Mouse (Mus musculus) heart, adult 2 months (tissue): Measurements from ENCODE around the gene Kcna5. TPM values are rescaled to one million over a fixed set of nuclear protein-coding genes. Genes with fewer than 3 reads are reported as not detected.

ENCODE experiments used
- DNase-seq, 2 experiments: peaks; one replicate each; pipeline ENCODE4 v3.0.0; 2021
- H3K27ac ChIP-seq: fragments of 200-600 bp; 2 replicates; pipeline ENCODE4 v1.8.1; 2022
- H3K27me3 ChIP-seq: fragments of 200-500 bp; 2 replicates; pipeline ENCODE4 v1.6.1; 2012; ENCODE audit warnings: mild to moderate bottlenecking, low read length, inconsistent platforms, mixed read lengths; ENCODE audit not compliant: control insufficient read depth, insufficient read depth
- H3K36me3 ChIP-seq: fragments of 200-500 bp; 2 replicates; pipeline ENCODE4 v1.6.1; 2012; ENCODE audit warnings: low read length, inconsistent platforms; ENCODE audit not compliant: control insufficient read depth, insufficient read depth
- H3K4me1 ChIP-seq: fragments of 200-500 bp; 2 replicates; pipeline ENCODE4 v1.6.1; 2011; ENCODE audit warnings: low read length; ENCODE audit not compliant: control insufficient read depth, insufficient read depth
- H3K4me3 ChIP-seq: fragments of 200-600 bp; 2 replicates; pipeline ENCODE4 v1.8.1; 2022
- H3K79me2 ChIP-seq: fragments of 200-500 bp; replicated peaks from 2 replicates; pipeline ENCODE4 v1.6.1; 2012; ENCODE audit warnings: mild to moderate bottlenecking, inconsistent platforms, low read length, moderate library complexity, mixed read lengths; ENCODE audit not compliant: control insufficient read depth, insufficient read depth
- H3K9ac ChIP-seq: fragments of 200-500 bp; 2 replicates; pipeline ENCODE4 v1.6.1; 2012; ENCODE audit warnings: low read depth, mild to moderate bottlenecking, control low read depth, inconsistent platforms, low read length, mixed read lengths
- CTCF ChIP-seq: fragments of 200-600 bp; IDR thresholded peaks from 2 replicates; pipeline ENCODE4 v1.8.1; 2022; ENCODE audit warnings: antibody characterized with exemption, mild to moderate bottlenecking, moderate library complexity
- EP300 ChIP-seq: fragments of 200-500 bp; IDR thresholded peaks from 2 replicates; pipeline ENCODE4 v1.6.1; 2011; ENCODE audit warnings: low read depth, low read length, control low read depth; ENCODE audit not compliant: insufficient read depth
- POLR2A ChIP-seq: fragments of 200-500 bp; IDR thresholded peaks from 2 replicates; pipeline ENCODE4 v1.6.1; 2011; ENCODE audit warnings: mild to moderate bottlenecking, low read depth, low read length, control low read depth; ENCODE audit not compliant: insufficient read depth
- WGBS: fragments of 180-500 bp; shearing (Covaris S2); methylation state at CpG from one replicate; pipeline ENCODE4 v1.1.7; 2018; 5-methylcytosine and 5-hydroxymethylcytosine counted together
- intact Hi-C: fragments of 180-260 bp; cut with DNase I; formaldehyde crosslinking; loops from one replicate; pipeline ENCODE4 v1.15.1; 2025
- polyA plus RNA-seq: library from polyadenylated mRNA; depleted of rRNA; stranded (reverse); fragments of >200 nt; gene quantifications from 2 replicates; pipeline ENCODE4 v1.2.3, GENCODE M21; 2012; rRNA removed
- total RNA-seq, 2 experiments: library from RNA; stranded (reverse); gene quantifications; 2 replicates each; pipeline ENCODE4 v1.2.3; 2021

The Kcna5 gene
- total and polyA plus RNA-seq, 3 experiments = 15.1 to 27.1 (median 23.2) TPM

GRCm38 (mm10) chr6:126497878-126498277 lies 37.3 kb downstream of the Kcna5 start:
- Histone ChIP-seq H3K27ac (no peak overlapping the region), H3K36me3 (no peaks in the 10 kb centered on the region), H3K4me1 (peaks cover 4% of the 10 kb centered on the region; the same call in 1 of the 2 replicates), H3K9ac (no peak overlapping the region), H3K79me2 (no peaks in the 10 kb centered on the region), H3K4me3 (no peak overlapping the region), H3K27me3 (peaks cover 2% of the 10 kb centered on the region; the same call in 1 of the 2 replicates)
- no peak for TF ChIP-seq EP300
- peak; percentile 87 for TF ChIP-seq CTCF
- peak in 1 of 2 experiments; percentile 56 for DNase-seq
- WGBS = 67% methylated on average over 5 of the region's 5 CpGs
- intact Hi-C loops = no loop called here

DNA sequence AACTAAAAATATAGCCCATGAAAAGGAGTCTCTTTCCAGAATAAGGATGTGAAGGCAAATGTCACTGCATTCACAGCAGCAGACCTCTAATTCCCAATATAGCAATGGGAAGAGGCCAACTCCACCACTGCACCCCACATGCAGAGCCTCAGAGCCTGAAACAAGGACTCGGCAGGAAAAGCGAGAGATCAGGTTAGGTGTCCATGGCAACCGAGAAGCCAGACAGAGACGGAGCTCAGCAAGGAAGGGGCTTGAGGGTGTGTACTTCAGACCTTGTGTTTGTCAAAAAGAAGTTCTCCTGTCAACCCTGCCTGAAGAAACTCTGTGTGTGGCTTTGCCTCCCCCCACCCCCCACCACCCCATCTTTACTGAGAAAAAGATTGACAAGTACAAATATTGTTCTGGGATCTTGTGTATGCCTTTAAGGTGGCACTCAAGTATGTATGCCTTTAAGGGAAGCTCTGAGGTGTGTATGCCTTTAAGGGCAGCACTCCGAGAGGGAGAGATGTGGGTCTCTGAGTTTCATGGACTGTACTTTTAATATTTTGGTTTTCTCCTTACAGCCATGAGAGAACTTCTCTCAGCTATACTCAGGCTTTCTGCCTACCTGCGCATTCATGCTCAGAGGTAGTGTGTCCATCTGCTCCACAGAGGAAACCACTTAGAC lies 37.9 kb downstream of the Kcna5 start:
- Histone ChIP-seq H3K4me1 (peaks cover 3% of the 10 kb centered on the region; the same call in 1 of the 2 replicates), H3K9ac (no peak overlapping the region), H3K27ac (no peak overlapping the region), H3K4me3 (no peak overlapping the region), H3K79me2 (no peaks in the 10 kb centered on the region), H3K27me3 (peaks cover 2% of the 10 kb centered on the region; the same call in 1 of the 2 replicates), H3K36me3 (no peaks in the 10 kb centered on the region)
- TF ChIP-seq POLR2A (no peak), EP300 (no peak), CTCF (no peak)
- DNase-seq = no peak
- intact Hi-C loops = no loop called here
- 59% methylated on average over 6 of the region's 6 CpGs for WGBS

DNA sequence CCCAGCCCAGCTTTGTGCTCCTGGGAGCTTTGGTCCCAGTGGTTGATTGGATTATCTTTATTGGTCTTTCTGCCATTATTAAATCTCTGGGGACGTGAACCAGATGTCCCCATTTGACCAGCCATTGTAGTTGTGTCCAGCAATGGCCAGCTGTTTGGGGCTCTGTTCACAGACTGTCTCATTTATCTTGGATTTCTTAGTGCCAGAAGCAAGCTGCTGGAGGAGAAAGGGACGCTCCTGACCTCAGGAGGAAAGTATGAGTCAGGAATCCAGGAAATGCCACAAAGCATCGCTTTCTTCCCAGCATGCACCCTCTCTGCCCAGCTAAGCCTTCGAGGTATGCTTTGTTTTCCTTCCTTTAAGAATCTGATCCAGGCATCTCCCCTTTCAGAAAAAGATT lies 48.1 kb downstream of the Kcna5 start:
- Histone ChIP-seq H3K27me3 (no peaks in the 10 kb centered on the region), H3K36me3 (no peaks in the 10 kb centered on the region), H3K79me2 (no peaks in the 10 kb centered on the region), H3K4me3 (no peak overlapping the region), H3K27ac (no peak overlapping the region), H3K9ac (no peak overlapping the region), H3K4me1 (no peaks in the 10 kb centered on the region)
- WGBS = 25% methylated on average over 4 of the region's 4 CpGs
- TF ChIP-seq EP300 = no peak
- no peak for TF ChIP-seq CTCF
- TF ChIP-seq POLR2A = no peak
- no peak for DNase-seq
- intact Hi-C loops = no loop called here

DNA sequence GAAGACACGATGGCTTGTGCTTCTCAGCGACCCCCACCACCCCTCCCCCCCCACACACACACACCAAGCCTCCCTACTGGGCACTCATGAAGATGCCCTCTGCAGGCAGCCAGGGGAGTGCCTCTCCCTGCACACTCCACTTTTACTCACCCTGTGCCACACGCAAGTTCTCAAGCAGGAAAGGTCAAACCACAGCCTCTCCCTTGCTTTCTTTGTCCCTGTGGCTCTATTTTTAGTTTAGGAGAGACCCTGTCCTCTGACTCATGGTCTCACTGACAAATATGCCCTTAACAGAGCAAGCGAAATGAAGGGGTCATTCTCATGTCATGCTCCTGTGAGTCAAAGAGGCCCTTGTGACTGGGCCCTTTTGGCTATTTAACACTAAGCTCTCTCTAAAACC lies 50.3 kb downstream of the Kcna5 start:
- intact Hi-C loops = no loop called here
- no peak overlapping the region for H3K9ac ChIP-seq
- DNase-seq = no peak
- no peaks in the 10 kb centered on the region for H3K27me3 ChIP-seq
- H3K4me1 ChIP-seq = no peaks in the 10 kb centered on the region
- H3K79me2 ChIP-seq = no peaks in the 10 kb centered on the region
- H3K4me3 ChIP-seq = no peak overlapping the region
- no peak for TF ChIP-seq EP300
- 46% methylated on average over 4 of the region's 4 CpGs for WGBS
- no peaks in the 10 kb centered on the region for H3K36me3 ChIP-seq
- H3K27ac ChIP-seq = no peak overlapping the region

GRCm38 (mm10) chr6:126483264-126483867 lies 51.8 kb downstream of the Kcna5 start:
- no peaks in the 10 kb centered on the region for H3K27me3 ChIP-seq
- no peak overlapping the region for H3K9ac ChIP-seq
- 73% methylated on average over 11 of the region's 11 CpGs for WGBS
- no peak overlapping the region for H3K4me3 ChIP-seq
- peak in 1 of 2 experiments; percentile 28 for DNase-seq
- H3K27ac ChIP-seq = no peak overlapping the region
- no peaks in the 10 kb centered on the region for H3K79me2 ChIP-seq
- TF ChIP-seq POLR2A = no peak
- TF ChIP-seq EP300 = no peak
- no peak for TF ChIP-seq CTCF
- no peaks in the 10 kb centered on the region for H3K36me3 ChIP-seq
- H3K4me1 ChIP-seq = no peaks in the 10 kb centered on the region
- intact Hi-C loops = no loop called here

Other genes starting within 250 kb of the Kcna5 start
- 1 to 10 TPM; 2.6 to 2.9 TPM for gene Kcna1, start 111.0 kb upstream of the Kcna5 start, total RNA-seq
- 1.8 and 2.2 TPM in 2 replicates for gene Kcna1, start 111.0 kb upstream of the Kcna5 start, polyA plus RNA-seq
- 1 to 10 TPM; 1.2 TPM for gene Kcna6, start 205.3 kb upstream of the Kcna5 start, total RNA-seq
- gene Kcna6, start 205.3 kb upstream of the Kcna5 start, polyA plus RNA-seq = 1.1 and 1.2 TPM in 2 replicates